Mouse (Mus musculus): ENCODE results near the gene Dedd2.
"Not testable (repeated sequence)": the region's sequence is repeated elsewhere in the genome, so short reads cannot be mapped to it uniquely, and the experiment has no call there.

Gene Dedd2

GRCm38 (mm10) chr7:25220457-25221101 is at the start of gene Dedd2:
Dedd2 (minus strand) TSS chr7:25220615.
- DNase-seq (ENCODE audit: low spot score), result no peak

GRCm38 (mm10) chr7:25269545-25270271 is 49.3 kb upstream of the Dedd2 start:
- DNase-seq (ENCODE audit: low spot score), result peak; percentile 37

- no peak for DNase-seq (ENCODE audit: low spot score)
Observed at GRCm38 (mm10) chr7:25269029-25269428, 48.6 kb upstream of the Dedd2 start.

- DNase-seq (ENCODE audit: low spot score), result no peak
Observed at GRCm38 (mm10) chr7:25268588-25268987, 48.2 kb upstream of the Dedd2 start.

- peak; percentile 99 for DNase-seq (ENCODE audit: low spot score)
Observed at GRCm38 (mm10) chr7:25267751-25268463, 47.5 kb upstream of the Dedd2 start.

GRCm38 (mm10) chr7:25267301-25267750 is 46.9 kb upstream of the Dedd2 start, which contains the start of gene Cic:
Cic (plus strand) TSS chr7:25267704.
- DNase-seq (ENCODE audit: low spot score), result peak; percentile 99

- DNase-seq (ENCODE audit: low spot score), result no peak
Observed at GRCm38 (mm10) chr7:25266180-25266962, 46.0 kb upstream of the Dedd2 start.

GRCm38 (mm10) chr7:25265743-25266142 is 45.3 kb upstream of the Dedd2 start:
- DNase-seq (ENCODE audit: low spot score), result not testable (repeated sequence)

- no peak for DNase-seq (ENCODE audit: low spot score)
Observed at GRCm38 (mm10) chr7:25263968-25264870, 43.8 kb upstream of the Dedd2 start.

- DNase-seq (ENCODE audit: low spot score), result no peak
Observed at GRCm38 (mm10) chr7:25261896-25262295, 41.5 kb upstream of the Dedd2 start.

- DNase-seq (ENCODE audit: low spot score), result no peak
Observed at GRCm38 (mm10) chr7:25251822-25252221, 31.4 kb upstream of the Dedd2 start.

GRCm38 (mm10) chr7:25251071-25251791 is 30.8 kb upstream of the Dedd2 start:
- peak; percentile 65 for DNase-seq (ENCODE audit: low spot score)

GRCm38 (mm10) chr7:25250141-25250972 is 29.9 kb upstream of the Dedd2 start, which contains the start of gene Erf:
Erf (minus strand) TSS chr7:25250761.
- DNase-seq (ENCODE audit: low spot score), result peak; percentile 95

GRCm38 (mm10) chr7:25249314-25250140 is 29.1 kb upstream of the Dedd2 start:
- peak; percentile 85 for DNase-seq (ENCODE audit: low spot score)

- DNase-seq (ENCODE audit: low spot score), result peak; percentile 53
Observed at GRCm38 (mm10) chr7:25248846-25249313, 28.5 kb upstream of the Dedd2 start.

GRCm38 (mm10) chr7:25248018-25248647 is 27.7 kb upstream of the Dedd2 start:
- no peak for DNase-seq (ENCODE audit: low spot score)

GRCm38 (mm10) chr7:25247498-25247897 is 27.1 kb upstream of the Dedd2 start:
- DNase-seq (ENCODE audit: low spot score), result no peak

GRCm38 (mm10) chr7:25246759-25247137 is 26.3 kb upstream of the Dedd2 start:
- DNase-seq (ENCODE audit: low spot score), result no peak

Data from urinary bladder, postnatal 14 days (tissue).